Mouse (Mus musculus) heart, adult 2 months (tissue): ENCODE measurements around the gene Erbin.

Source experiments
- CTCF ChIP-seq: fragments of 200-600 bp; IDR thresholded peaks from 2 replicates; pipeline ENCODE4 v1.8.1; 2022; ENCODE audit warnings: antibody characterized with exemption, mild to moderate bottlenecking, moderate library complexity
- EP300 ChIP-seq: fragments of 200-500 bp; IDR thresholded peaks from 2 replicates; pipeline ENCODE4 v1.6.1; 2011; ENCODE audit warnings: low read depth, low read length, control low read depth; ENCODE audit not compliant: insufficient read depth
- POLR2A ChIP-seq: fragments of 200-500 bp; IDR thresholded peaks from 2 replicates; pipeline ENCODE4 v1.6.1; 2011; ENCODE audit warnings: mild to moderate bottlenecking, low read depth, low read length, control low read depth; ENCODE audit not compliant: insufficient read depth

- TF ChIP-seq POLR2A (no peak), EP300 (no peak), CTCF (no peak)
These were observed 98.0 kb downstream of the Erbin start for GRCm38 (mm10) chr13:103822270-103822669.
